Mouse (Mus musculus): Measurements from ENCODE around the gene B230217C12Rik. TPM values are rescaled to one million over a fixed set of nuclear protein-coding genes. Genes with fewer than 3 reads are reported as not detected.

Gene B230217C12Rik
- polyA plus RNA-seq, 1 experiment from 2014 or later = 16.0 TPM

GRCm38 (mm10) chr11:97885296-97885915 lies 44.8 kb downstream of the B230217C12Rik start:
- Histone ChIP-seq H3K4me3 (peak overlapping the region; percentile 68; the same call in 1 of the 2 replicates), H3K9me3 (no peaks in the 10 kb centered on the region), H3K27ac (replicated peaks) (no peak overlapping the region), H3K36me3 (replicated peaks) (no peaks in the 10 kb centered on the region), H3K4me1 (no peaks in the 10 kb centered on the region), H3K27me3 (replicated peaks; ENCODE audit: low read depth, poor library complexity, severe bottlenecking) (no peaks in the 10 kb centered on the region)
- no peak for DNase-seq (ENCODE audit: low spot score)
- WGBS = 96% methylated on average over 2 of the region's 2 CpGs

GRCm38 (mm10) chr11:97891821-97892220 lies 51.2 kb downstream of the B230217C12Rik start:
- H3K27ac ChIP-seq (replicated peaks) = no peak overlapping the region
- no peaks in the 10 kb centered on the region for H3K9me3 ChIP-seq
- no peak overlapping the region for H3K4me3 ChIP-seq
- DNase-seq (ENCODE audit: low spot score) = no peak
- no peaks in the 10 kb centered on the region for H3K4me1 ChIP-seq
- H3K27me3 ChIP-seq (replicated peaks; ENCODE audit: low read depth, poor library complexity, severe bottlenecking) = no peaks in the 10 kb centered on the region
- H3K36me3 ChIP-seq (replicated peaks) = no peaks in the 10 kb centered on the region
- 72% methylated on average over 5 of the region's 5 CpGs for WGBS

Other genes with a start within 250 kb of the B230217C12Rik start
- gene Epop, start 211.1 kb upstream of the B230217C12Rik start, polyA plus RNA-seq (2016; fragmentation: Nextera tagmentation; extraction: Ambion mirVana) = 13.0 and 14.4 TPM in 2 replicates
- 2.1 and 2.2 TPM in 2 replicates for gene Mllt6, start 177.4 kb upstream of the B230217C12Rik start, polyA plus RNA-seq (2016; fragmentation: Nextera tagmentation; extraction: Ambion mirVana)
- gene Cisd3, start 155.0 kb upstream of the B230217C12Rik start, polyA plus RNA-seq (2016; fragmentation: Nextera tagmentation; extraction: Ambion mirVana) = 18.2 and 20.0 TPM in 2 replicates
- gene Pcgf2, start 140.3 kb upstream of the B230217C12Rik start, polyA plus RNA-seq (2016; fragmentation: Nextera tagmentation; extraction: Ambion mirVana) = 23.2 and 24.1 TPM in 2 replicates
- gene Psmb3, start 137.4 kb upstream of the B230217C12Rik start, polyA plus RNA-seq (2016; fragmentation: Nextera tagmentation; extraction: Ambion mirVana) = 634 and 654 TPM in 2 replicates
- 1.9 and 2.1 TPM in 2 replicates for gene Pip4k2b, start 96.1 kb upstream of the B230217C12Rik start, polyA plus RNA-seq (2016; fragmentation: Nextera tagmentation; extraction: Ambion mirVana)
- gene Cwc25, start 74.2 kb upstream of the B230217C12Rik start, polyA plus RNA-seq (2016; fragmentation: Nextera tagmentation; extraction: Ambion mirVana) = 22.0 and 24.2 TPM in 2 replicates
- gene 1700001P01Rik, start 64.9 kb upstream of the B230217C12Rik start, polyA plus RNA-seq (2016; fragmentation: Nextera tagmentation; extraction: Ambion mirVana) = 0.85 and 1.1 TPM in 2 replicates
- gene Rpl23, start 58.3 kb upstream of the B230217C12Rik start, polyA plus RNA-seq (2016; fragmentation: Nextera tagmentation; extraction: Ambion mirVana) = 481 and 487 TPM in 2 replicates
- gene Lasp1, start 41.8 kb upstream of the B230217C12Rik start, polyA plus RNA-seq (2016; fragmentation: Nextera tagmentation; extraction: Ambion mirVana) = 90.5 and 98.7 TPM in 2 replicates
- 0.42 and 0.67 TPM in 2 replicates for gene Fbxo47, start 43.4 kb downstream of the B230217C12Rik start, polyA plus RNA-seq (2016; fragmentation: Nextera tagmentation; extraction: Ambion mirVana)
- 0.07 and 0.13 TPM in 2 replicates for gene Plxdc1, start 145.7 kb downstream of the B230217C12Rik start, polyA plus RNA-seq (2016; fragmentation: Nextera tagmentation; extraction: Ambion mirVana)
- 15.6 and 19.2 TPM in 2 replicates for gene Arl5c, start 155.4 kb downstream of the B230217C12Rik start, polyA plus RNA-seq (2016; fragmentation: Nextera tagmentation; extraction: Ambion mirVana)
- gene Cacnb1, start 182.3 kb downstream of the B230217C12Rik start, polyA plus RNA-seq (2016; fragmentation: Nextera tagmentation; extraction: Ambion mirVana) = 5.3 and 5.7 TPM in 2 replicates
- gene Rpl19, start 185.9 kb downstream of the B230217C12Rik start, polyA plus RNA-seq (2016; fragmentation: Nextera tagmentation; extraction: Ambion mirVana) = 1,206 and 1,219 TPM in 2 replicates
- gene Stac2, start 212.7 kb downstream of the B230217C12Rik start, polyA plus RNA-seq (2016; fragmentation: Nextera tagmentation; extraction: Ambion mirVana) = 0.25 and 0.47 TPM in 2 replicates

All from embryonic facial prominence, embryonic 10.5 days (tissue).